Mouse (Mus musculus): Measurements from ENCODE around the gene Blvrb. TPM values are rescaled to one million over a fixed set of nuclear protein-coding genes. Genes with fewer than 3 reads are reported as not detected.
A peak's percentile ranks its signal among the peaks of the same experiment; 100 is the strongest.

Gene Blvrb
- polyA plus RNA-seq, 1 experiment from 2014 or later, result 48.3 TPM

- 89% methylated on average over 2 of the region's 2 CpGs for WGBS
- Histone ChIP-seq H3K4me2 (ENCODE audit: low read depth, low read length) (peak overlapping the region; percentile 72; the same call in 1 of the 2 replicates), H3K27me3 (ENCODE audit: control insufficient read depth, insufficient read depth, low read length) (no peaks in the 10 kb centered on the region), H3K9ac (ENCODE audit: low read length) (peak overlapping the region; percentile 63), H3K27ac (ENCODE audit: low read length) (peak overlapping the region; percentile 75), H3K36me3 (ENCODE audit: control insufficient read depth, insufficient read depth) (peaks cover 11% of the 10 kb centered on the region), H3K4me1 (ENCODE audit: control insufficient read depth, insufficient read depth, low read length) (peaks cover 16% of the 10 kb centered on the region), H3K9me3 (replicated peaks; ENCODE audit: control insufficient read depth, low read length) (no peaks in the 10 kb centered on the region), H3K4me3 (ENCODE audit: low read length) (no peak overlapping the region)
- no peak for ATAC-seq (replicated peaks; ENCODE audit: extremely low read depth, insufficient read depth, low FRiP score)
These were observed 27.8 kb downstream of the Blvrb start for GRCm38 (mm10) chr7:27475596-27475995.

GRCm38 (mm10) chr7:27476098-27476635, 28.4 kb downstream of the Blvrb start:
- no peak overlapping the region for H3K4me3 ChIP-seq (ENCODE audit: low read length)
- 77% methylated on average over 14 of the region's 14 CpGs for WGBS
- no peaks in the 10 kb centered on the region for H3K27me3 ChIP-seq (ENCODE audit: control insufficient read depth, insufficient read depth, low read length)
- H3K9me3 ChIP-seq (replicated peaks; ENCODE audit: control insufficient read depth, low read length), result no peaks in the 10 kb centered on the region
- H3K4me1 ChIP-seq (ENCODE audit: control insufficient read depth, insufficient read depth, low read length), result peaks cover 19% of the 10 kb centered on the region
- H3K36me3 ChIP-seq (ENCODE audit: control insufficient read depth, insufficient read depth), result peaks cover 11% of the 10 kb centered on the region
- H3K27ac ChIP-seq (ENCODE audit: low read length), result peak overlapping the region; percentile 75
- no peak overlapping the region for H3K9ac ChIP-seq (ENCODE audit: low read length)
- no peak for ATAC-seq (replicated peaks; ENCODE audit: extremely low read depth, insufficient read depth, low FRiP score)
- 0 out of 2 replicates have a peak overlapping the region, but pooled peaks have one; percentile 2 for H3K4me2 ChIP-seq (ENCODE audit: low read depth, low read length)

GRCm38 (mm10) chr7:27478561-27478960, 30.8 kb downstream of the Blvrb start:
- Histone ChIP-seq H3K27me3 (ENCODE audit: control insufficient read depth, insufficient read depth, low read length) (no peaks in the 10 kb centered on the region), H3K9me3 (replicated peaks; ENCODE audit: control insufficient read depth, low read length) (no peaks in the 10 kb centered on the region), H3K9ac (ENCODE audit: low read length) (no peak overlapping the region), H3K4me1 (ENCODE audit: control insufficient read depth, insufficient read depth, low read length) (peaks cover 24% of the 10 kb centered on the region), H3K36me3 (ENCODE audit: control insufficient read depth, insufficient read depth) (peaks cover 11% of the 10 kb centered on the region), H3K4me2 (ENCODE audit: low read depth, low read length) (no peak overlapping the region), H3K27ac (ENCODE audit: low read length) (no peak overlapping the region), H3K4me3 (ENCODE audit: low read length) (no peak overlapping the region)
- WGBS, result 69% methylated on average over 7 of the region's 7 CpGs
- ATAC-seq (replicated peaks; ENCODE audit: extremely low read depth, insufficient read depth, low FRiP score), result no peak

- 89% methylated on average over 1 of the region's 1 CpGs for WGBS
These were observed 32.0 kb downstream of the Blvrb start for GRCm38 (mm10) chr7:27479750-27480149.

GRCm38 (mm10) chr7:27480506-27480905, 32.7 kb downstream of the Blvrb start:
- H3K4me1 ChIP-seq (ENCODE audit: control insufficient read depth, insufficient read depth, low read length), result peaks cover 19% of the 10 kb centered on the region
- no peak for ATAC-seq (replicated peaks; ENCODE audit: extremely low read depth, insufficient read depth, low FRiP score)
- no peaks in the 10 kb centered on the region for H3K27me3 ChIP-seq (ENCODE audit: control insufficient read depth, insufficient read depth, low read length)
- H3K9me3 ChIP-seq (replicated peaks; ENCODE audit: control insufficient read depth, low read length), result no peaks in the 10 kb centered on the region
- peak overlapping the region; percentile 14; the same call in 1 of the 2 replicates for H3K9ac ChIP-seq (ENCODE audit: low read length)
- H3K4me3 ChIP-seq (ENCODE audit: low read length), result no peak overlapping the region
- WGBS, result 54% methylated on average over 3 of the region's 3 CpGs
- H3K27ac ChIP-seq (ENCODE audit: low read length), result peak overlapping the region; percentile 87
- H3K4me2 ChIP-seq (ENCODE audit: low read depth, low read length), result peak overlapping the region; percentile 68; the same call in 1 of the 2 replicates
- peaks cover 11% of the 10 kb centered on the region for H3K36me3 ChIP-seq (ENCODE audit: control insufficient read depth, insufficient read depth)

More at GRCm38 (mm10) chr7:27479750-27480149, 32.0 kb downstream of the Blvrb start:
- H3K9ac ChIP-seq (ENCODE audit: low read length), result no peak overlapping the region
- H3K4me3 ChIP-seq (ENCODE audit: low read length), result no peak overlapping the region
- peaks cover 24% of the 10 kb centered on the region for H3K4me1 ChIP-seq (ENCODE audit: control insufficient read depth, insufficient read depth, low read length)
- H3K27me3 ChIP-seq (ENCODE audit: control insufficient read depth, insufficient read depth, low read length), result no peaks in the 10 kb centered on the region
- no peak for ATAC-seq (replicated peaks; ENCODE audit: extremely low read depth, insufficient read depth, low FRiP score)
- no peak overlapping the region for H3K4me2 ChIP-seq (ENCODE audit: low read depth, low read length)
- no peak overlapping the region for H3K27ac ChIP-seq (ENCODE audit: low read length)
- H3K36me3 ChIP-seq (ENCODE audit: control insufficient read depth, insufficient read depth), result peaks cover 11% of the 10 kb centered on the region
- H3K9me3 ChIP-seq (replicated peaks; ENCODE audit: control insufficient read depth, low read length), result no peaks in the 10 kb centered on the region

- Histone ChIP-seq H3K36me3 (ENCODE audit: control insufficient read depth, insufficient read depth) (peaks cover 11% of the 10 kb centered on the region), H3K4me2 (ENCODE audit: low read depth, low read length) (peak overlapping the region; percentile 68), H3K9ac (ENCODE audit: low read length) (peak overlapping the region; percentile 66), H3K4me1 (ENCODE audit: control insufficient read depth, insufficient read depth, low read length) (peaks cover 17% of the 10 kb centered on the region), H3K4me3 (ENCODE audit: low read length) (peak overlapping the region; percentile 41), H3K27me3 (ENCODE audit: control insufficient read depth, insufficient read depth, low read length) (no peaks in the 10 kb centered on the region), H3K9me3 (replicated peaks; ENCODE audit: control insufficient read depth, low read length) (no peaks in the 10 kb centered on the region), H3K27ac (ENCODE audit: low read length) (peak overlapping the region; percentile 87)
- ATAC-seq (replicated peaks; ENCODE audit: extremely low read depth, insufficient read depth, low FRiP score), result no peak
- WGBS, result 14% methylated on average over 11 of the region's 11 CpGs
These were observed 33.3 kb downstream of the Blvrb start for GRCm38 (mm10) chr7:27480927-27481626.

- peak overlapping the region; percentile 66 for H3K9ac ChIP-seq (ENCODE audit: low read length)
- H3K4me3 ChIP-seq (ENCODE audit: low read length), result peak overlapping the region; percentile 41
- no peaks in the 10 kb centered on the region for H3K9me3 ChIP-seq (replicated peaks; ENCODE audit: control insufficient read depth, low read length)
- peaks cover 14% of the 10 kb centered on the region for H3K4me1 ChIP-seq (ENCODE audit: control insufficient read depth, insufficient read depth, low read length)
- 0% methylated on average over 7 of the region's 12 CpGs for WGBS
- peak overlapping the region; percentile 87 for H3K27ac ChIP-seq (ENCODE audit: low read length)
- H3K27me3 ChIP-seq (ENCODE audit: control insufficient read depth, insufficient read depth, low read length), result no peaks in the 10 kb centered on the region
- ATAC-seq (replicated peaks; ENCODE audit: extremely low read depth, insufficient read depth, low FRiP score), result peak; percentile 93
- H3K4me2 ChIP-seq (ENCODE audit: low read depth, low read length), result peak overlapping the region; percentile 68
- H3K36me3 ChIP-seq (ENCODE audit: control insufficient read depth, insufficient read depth), result peaks cover 8% of the 10 kb centered on the region
These were observed 33.8 kb downstream of the Blvrb start for GRCm38 (mm10) chr7:27481627-27481969.

- Histone ChIP-seq H3K9ac (ENCODE audit: low read length) (no peak overlapping the region), H3K4me1 (ENCODE audit: control insufficient read depth, insufficient read depth, low read length) (peaks cover 22% of the 10 kb centered on the region), H3K4me2 (ENCODE audit: low read depth, low read length) (no peak overlapping the region), H3K9me3 (replicated peaks; ENCODE audit: control insufficient read depth, low read length) (no peaks in the 10 kb centered on the region), H3K36me3 (ENCODE audit: control insufficient read depth, insufficient read depth) (no peaks in the 10 kb centered on the region; the same call in 1 of the 2 replicates), H3K27me3 (ENCODE audit: control insufficient read depth, insufficient read depth, low read length) (no peaks in the 10 kb centered on the region), H3K4me3 (ENCODE audit: low read length) (no peak overlapping the region), H3K27ac (ENCODE audit: low read length) (no peak overlapping the region)
- ATAC-seq (replicated peaks; ENCODE audit: extremely low read depth, insufficient read depth, low FRiP score), result no peak
- WGBS, result 87% methylated on average over 4 of the region's 4 CpGs
These were observed 36.1 kb downstream of the Blvrb start for GRCm38 (mm10) chr7:27483860-27484259.

GRCm38 (mm10) chr7:27486102-27486769, 38.5 kb downstream of the Blvrb start:
- H3K4me3 ChIP-seq (ENCODE audit: low read length), result peak overlapping the region; percentile 76
- H3K9me3 ChIP-seq (replicated peaks; ENCODE audit: control insufficient read depth, low read length), result no peaks in the 10 kb centered on the region
- H3K27ac ChIP-seq (ENCODE audit: low read length), result peak overlapping the region; percentile 93
- H3K36me3 ChIP-seq (ENCODE audit: control insufficient read depth, insufficient read depth), result peaks cover 12% of the 10 kb centered on the region
- 2% methylated on average over 13 of the region's 13 CpGs for WGBS
- H3K27me3 ChIP-seq (ENCODE audit: control insufficient read depth, insufficient read depth, low read length), result no peaks in the 10 kb centered on the region
- no peak for ATAC-seq (replicated peaks; ENCODE audit: extremely low read depth, insufficient read depth, low FRiP score)
- H3K9ac ChIP-seq (ENCODE audit: low read length), result peak overlapping the region; percentile 71
- peak overlapping the region; percentile 82 for H3K4me2 ChIP-seq (ENCODE audit: low read depth, low read length)
- peaks cover 36% of the 10 kb centered on the region for H3K4me1 ChIP-seq (ENCODE audit: control insufficient read depth, insufficient read depth, low read length)

All from heart, embryonic 16.5 days (tissue).